Mouse (Mus musculus): ENCODE measurements around the gene Aatk. TPM values are rescaled to one million over a fixed set of nuclear protein-coding genes. Genes with fewer than 3 reads are reported as not detected.
A peak's percentile ranks its signal among the peaks of the same experiment; 100 is the strongest.

The Aatk gene
- total RNA-seq, 2 experiments from 2014 or later, result 193 to 203 TPM

- TF ChIP-seq CTCF (IDR thresholded peaks at IDR 0.05), result no peak
- Histone ChIP-seq H3K27ac (no peak overlapping the region; the same call in 1 of the 2 replicates), H3K4me3 (no peak overlapping the region)
- no peak for DNase-seq (ENCODE audit: extremely low spot score in 1 of 2, low spot score in 2 of 2)
- intact Hi-C loops (cut with DNase I), result no loop called here
Observed at GRCm38 (mm10) chr11:120005434-120006317, 41.3 kb downstream of the Aatk start.

- intact Hi-C loops (cut with DNase I), result no loop called here
- DNase-seq (ENCODE audit: extremely low spot score in 1 of 2, low spot score in 2 of 2), result no peak
- no peak overlapping the region for H3K27ac ChIP-seq
- TF ChIP-seq CTCF (IDR thresholded peaks at IDR 0.05), result no peak
- H3K4me3 ChIP-seq, result no peak overlapping the region
Observed at GRCm38 (mm10) chr11:120002634-120003220, 44.2 kb downstream of the Aatk start.

GRCm38 (mm10) chr11:120002041-120002440 lies 44.9 kb downstream of the Aatk start:
- no peak for TF ChIP-seq CTCF (IDR thresholded peaks at IDR 0.05)
- no peak overlapping the region for H3K4me3 ChIP-seq
- no peak overlapping the region for H3K27ac ChIP-seq
- intact Hi-C loops (cut with DNase I), result no loop called here
- no peak for DNase-seq (ENCODE audit: extremely low spot score in 1 of 2, low spot score in 2 of 2)

- no peak for TF ChIP-seq CTCF (IDR thresholded peaks at IDR 0.05)
- no peak for DNase-seq (ENCODE audit: extremely low spot score in 1 of 2, low spot score in 2 of 2)
- H3K27ac ChIP-seq, result peak overlapping the region; percentile 53; the same call in 1 of the 2 replicates
- H3K4me3 ChIP-seq, result no peak overlapping the region
- intact Hi-C loops (cut with DNase I), result no loop called here
Observed at GRCm38 (mm10) chr11:119997351-119997750, 49.6 kb downstream of the Aatk start.

- DNase-seq (ENCODE audit: extremely low spot score in 1 of 2, low spot score in 2 of 2), result peak; percentile 95 to 98
- H3K27ac ChIP-seq, result peak overlapping the region; percentile 94
- H3K4me3 ChIP-seq, result no peak overlapping the region
- TF ChIP-seq CTCF (IDR thresholded peaks at IDR 0.05), result no peak; the same call in none of the 2 replicates
- intact Hi-C loops (cut with DNase I), result loop anchor here (1.0 to 5.0 kb wide), 6 partner anchors 31 to 489 kb away; partner anchors contain the start of gene Baiap2
Observed at GRCm38 (mm10) chr11:119991338-119991678, 55.7 kb downstream of the Aatk start.

- TF ChIP-seq CTCF (IDR thresholded peaks at IDR 0.05), result no peak
- DNase-seq (ENCODE audit: extremely low spot score in 1 of 2, low spot score in 2 of 2), result peak; percentile 58 to 71
- Histone ChIP-seq H3K27ac (peak overlapping the region; percentile 94), H3K4me3 (no peak overlapping the region)
- intact Hi-C loops (cut with DNase I), result loop anchor here (1.0 to 5.0 kb wide), 6 partner anchors 30 to 488 kb away; partner anchors contain the start of gene Baiap2
Observed at GRCm38 (mm10) chr11:119990658-119991337, 56.2 kb downstream of the Aatk start.

GRCm38 (mm10) chr11:119989115-119989564 lies 57.8 kb downstream of the Aatk start:
- H3K4me3 ChIP-seq, result no peak overlapping the region
- intact Hi-C loops (cut with DNase I), result no loop called here
- H3K27ac ChIP-seq, result peak overlapping the region; percentile 94
- no peak for TF ChIP-seq CTCF (IDR thresholded peaks at IDR 0.05)
- DNase-seq (ENCODE audit: extremely low spot score in 1 of 2, low spot score in 2 of 2), result no peak

- no peak for DNase-seq (ENCODE audit: extremely low spot score in 1 of 2, low spot score in 2 of 2)
- Histone ChIP-seq H3K4me3 (no peak overlapping the region), H3K27ac (peak overlapping the region; percentile 94)
- intact Hi-C loops (cut with DNase I), result no loop called here
- TF ChIP-seq CTCF (IDR thresholded peaks at IDR 0.05), result no peak
Observed at GRCm38 (mm10) chr11:119988391-119988790, 58.6 kb downstream of the Aatk start.

- TF ChIP-seq CTCF (IDR thresholded peaks at IDR 0.05), result no peak
- DNase-seq (ENCODE audit: extremely low spot score in 1 of 2, low spot score in 2 of 2), result no peak
- Histone ChIP-seq H3K4me3 (no peak overlapping the region), H3K27ac (peak overlapping the region; percentile 94)
- intact Hi-C loops (cut with DNase I), result no loop called here
Observed at GRCm38 (mm10) chr11:119987876-119988275, 59.1 kb downstream of the Aatk start.

- TF ChIP-seq CTCF (IDR thresholded peaks at IDR 0.05), result no peak
- Histone ChIP-seq H3K4me3 (no peak overlapping the region), H3K27ac (peak overlapping the region; percentile 94)
- intact Hi-C loops (cut with DNase I), result no loop called here
- no peak for DNase-seq (ENCODE audit: extremely low spot score in 1 of 2, low spot score in 2 of 2)
Observed at GRCm38 (mm10) chr11:119986751-119987425, 60.1 kb downstream of the Aatk start.

- no peak for TF ChIP-seq CTCF (IDR thresholded peaks at IDR 0.05)
- no peak for DNase-seq (ENCODE audit: extremely low spot score in 1 of 2, low spot score in 2 of 2)
- H3K27ac ChIP-seq, result 0 out of 2 replicates have a peak overlapping the region, but pooled peaks have one; percentile 30
- no peak overlapping the region for H3K4me3 ChIP-seq
- intact Hi-C loops (cut with DNase I), result no loop called here
Observed at GRCm38 (mm10) chr11:119983151-119983550, 63.8 kb downstream of the Aatk start.
